Mouse (Mus musculus) CH12.LX (cell line): ENCODE measurements at regions not wholly inside any gene's neighbourhood (a gene's known extent, or its start where the extent isn't known, plus 50 kb on each side); places are given as distances from the start of the nearest gene placed in this dataset.

Experiments
- DNase-seq: peaks from one replicate; pipeline ENCODE4 v3.0.0-alpha.2; 2013; ENCODE audit errors: extremely low read depth
- H3K27ac ChIP-seq: 2 replicates; pipeline ENCODE4 v1.5.1; 2012; ENCODE audit warnings: low read depth, mild to moderate bottlenecking, control low read depth, moderate library complexity; ENCODE audit not compliant: insufficient read depth
- H3K27me3 ChIP-seq: replicated peaks from 2 replicates; pipeline ENCODE3; 2012; ENCODE audit warnings: inconsistent platforms
- H3K36me3 ChIP-seq, 2 experiments: replicated peaks in 1 of 2; 2 replicates each; pipeline versions ENCODE3 to v1.6.1; 2012; ENCODE audit warnings: inconsistent platforms in 1 of 2, low read length in 1 of 2, mild to moderate bottlenecking in 1 of 2, mixed read lengths in 1 of 2, moderate library complexity in 1 of 2; ENCODE audit not compliant: control insufficient read depth in 1 of 2, insufficient read depth in 1 of 2
- H3K4me1 ChIP-seq, 2 experiments: 2 replicates each; pipeline ENCODE4 v1.6.1; 2012; ENCODE audit warnings: inconsistent platforms in 1 of 2, moderate library complexity in 1 of 2; ENCODE audit not compliant: insufficient read depth in 2 of 2, control insufficient read depth in 1 of 2
- H3K4me2 ChIP-seq: 2 replicates; pipeline ENCODE4 v1.6.1; 2012; ENCODE audit warnings: low read depth, mild to moderate bottlenecking, control low read depth; ENCODE audit not compliant: poor library complexity, insufficient read depth, severe bottlenecking
- H3K4me3 ChIP-seq, 3 experiments: fragments of 150-350 bp in 1 of 3; sonication (generic) in 1 of 3; replicated peaks in 1 of 3; 2 replicates each; pipeline versions ENCODE3 to v1.5.1; 2011 to 2012; ENCODE audit warnings: low read depth in 2 of 3, low read length in 2 of 3, mild to moderate bottlenecking in 2 of 3, moderate library complexity in 2 of 3, control low read depth in 1 of 3, improper control_type of control experiment in 1 of 3, inconsistent platforms in 1 of 3, mixed read lengths in 1 of 3; ENCODE audit not compliant: poor library complexity in 1 of 3
- H3K79me2 ChIP-seq: replicated peaks from 2 replicates; pipeline ENCODE4 v1.6.1; 2012; ENCODE audit warnings: mild to moderate bottlenecking, moderate library complexity; ENCODE audit not compliant: control insufficient read depth, poor library complexity, insufficient read depth, severe bottlenecking; ENCODE audit errors: extremely low read depth
- H3K9ac ChIP-seq: 2 replicates; pipeline ENCODE4 v1.6.1; 2012; ENCODE audit warnings: low read depth, mild to moderate bottlenecking, control low read depth, moderate library complexity; ENCODE audit not compliant: insufficient read depth
- H3K9me3 ChIP-seq: replicated peaks from 2 replicates; pipeline ENCODE3; 2012; ENCODE audit warnings: low read length, inconsistent platforms, mixed read lengths
- CHD1 ChIP-seq: IDR thresholded peaks from 2 replicates; pipeline ENCODE4 v1.6.1; 2012; ENCODE audit warnings: low read depth, low read length, improper control_type of control experiment, inconsistent platforms
- CTCF ChIP-seq, 2 experiments: IDR thresholded peaks in 1 of 2; conservative IDR thresholded peaks in 1 of 2; 2 replicates each; pipeline ENCODE4 v1.5.1; 2011 to 2012; ENCODE audit warnings: low read depth in 2 of 2, low read length in 2 of 2, improper control_type of control experiment in 1 of 2, inconsistent platforms in 1 of 2, mild to moderate bottlenecking in 1 of 2, moderate library complexity in 1 of 2
- ELF1 ChIP-seq: IDR thresholded peaks from 2 replicates; pipeline ENCODE4 v1.6.1; 2014; ENCODE audit warnings: low read depth, mild to moderate bottlenecking, inconsistent platforms, low read length, improper control_type of control experiment
- EP300 ChIP-seq: IDR thresholded peaks from 2 replicates; pipeline ENCODE4 v1.6.1; 2011; ENCODE audit warnings: low read length, improper control_type of control experiment
- ETS1 ChIP-seq: conservative IDR thresholded peaks from 2 replicates; pipeline ENCODE4 v1.6.1; 2012; ENCODE audit warnings: low read depth, mild to moderate bottlenecking, inconsistent platforms, low read length, improper control_type of control experiment, moderate library complexity
- GABPA ChIP-seq: IDR thresholded peaks from 2 replicates; pipeline ENCODE4 v1.6.1; 2012; ENCODE audit warnings: low read depth, low read length, improper control_type of control experiment, inconsistent platforms; ENCODE audit not compliant: insufficient replicate concordance
- IRF4 ChIP-seq: IDR thresholded peaks from 2 replicates; pipeline ENCODE4 v1.6.1; 2014; ENCODE audit warnings: low read depth, mild to moderate bottlenecking, inconsistent platforms, low read length, improper control_type of control experiment
- JUN ChIP-seq: IDR thresholded peaks from 2 replicates; pipeline ENCODE4 v1.6.1; 2011; ENCODE audit warnings: low read depth, mild to moderate bottlenecking, low read length, improper control_type of control experiment, moderate library complexity; ENCODE audit not compliant: insufficient read depth
- KAT2A ChIP-seq: IDR thresholded peaks from 2 replicates; pipeline ENCODE4 v1.6.1; 2012; ENCODE audit warnings: low read length, improper control_type of control experiment, inconsistent platforms; ENCODE audit not compliant: insufficient replicate concordance
- MEF2A ChIP-seq: IDR thresholded peaks from 2 replicates; pipeline ENCODE4 v1.6.1; 2014; ENCODE audit warnings: low read depth, mild to moderate bottlenecking, inconsistent platforms, low read length, improper control_type of control experiment, borderline replicate concordance
- MXI1 ChIP-seq: IDR thresholded peaks from 2 replicates; pipeline ENCODE4 v1.6.1; 2011; ENCODE audit warnings: mild to moderate bottlenecking, low read depth, low read length, improper control_type of control experiment
- NELFE ChIP-seq: IDR thresholded peaks from 2 replicates; pipeline ENCODE4 v1.6.1; 2011; ENCODE audit warnings: low read depth, low read length, improper control_type of control experiment
- NRF1 ChIP-seq: IDR thresholded peaks from 2 replicates; pipeline ENCODE4 v1.6.1; 2014; ENCODE audit warnings: low read depth, mild to moderate bottlenecking, inconsistent platforms, low read length, improper control_type of control experiment, moderate library complexity
- PAX5 ChIP-seq: IDR thresholded peaks from 2 replicates; pipeline ENCODE4 v1.6.1; 2012; ENCODE audit warnings: low read length, inconsistent platforms, mixed read lengths
- POLR2AphosphoS2 ChIP-seq: IDR thresholded peaks from 2 replicates; pipeline ENCODE4 v1.6.1; 2011; ENCODE audit warnings: low read depth, low read length, improper control_type of control experiment
- RAD21 ChIP-seq: IDR thresholded peaks from 2 replicates; pipeline ENCODE4 v1.6.1; 2011; ENCODE audit warnings: low read depth, mild to moderate bottlenecking, low read length, improper control_type of control experiment, moderate library complexity
- RCOR1 ChIP-seq: conservative IDR thresholded peaks from 2 replicates; pipeline ENCODE4 v1.6.1; 2012; ENCODE audit warnings: low read depth, mild to moderate bottlenecking, inconsistent platforms, low read length, improper control_type of control experiment
- USF1 ChIP-seq: IDR thresholded peaks from 2 replicates; pipeline ENCODE4 v1.6.1; 2014; ENCODE audit warnings: low read depth, mild to moderate bottlenecking, inconsistent platforms, low read length, improper control_type of control experiment
- ZKSCAN1 ChIP-seq: IDR thresholded peaks from 2 replicates; pipeline ENCODE4 v1.6.1; 2012; ENCODE audit warnings: low read depth, inconsistent platforms, low read length, improper control_type of control experiment, borderline replicate concordance
- ZMIZ1 ChIP-seq: IDR thresholded peaks from 2 replicates; pipeline ENCODE4 v1.6.1; 2012; ENCODE audit warnings: low read depth, mild to moderate bottlenecking, inconsistent platforms, low read length, improper control_type of control experiment
- dilution Hi-C: fragments of 300-500 bp; cut with MboI; formaldehyde crosslinking; loops from 2 replicates; pipeline ENCODE4 v1.14.3; 2020; ENCODE audit warnings: low sequenced_read_pairs; ENCODE audit not compliant: extremely low pct_unique_long_range_greater_than_20kb, extremely low pct_ligation_motif_present
- in situ Hi-C: fragments of 300-500 bp; cut with MboI; formaldehyde crosslinking; loops from 3 replicates; pipeline ENCODE4 v1.14.3; 2019; ENCODE audit warnings: low sequenced_read_pairs, low pct_ligation_motif_present, low pct_unique_long_range_greater_than_20kb, mixed read lengths

DNA sequence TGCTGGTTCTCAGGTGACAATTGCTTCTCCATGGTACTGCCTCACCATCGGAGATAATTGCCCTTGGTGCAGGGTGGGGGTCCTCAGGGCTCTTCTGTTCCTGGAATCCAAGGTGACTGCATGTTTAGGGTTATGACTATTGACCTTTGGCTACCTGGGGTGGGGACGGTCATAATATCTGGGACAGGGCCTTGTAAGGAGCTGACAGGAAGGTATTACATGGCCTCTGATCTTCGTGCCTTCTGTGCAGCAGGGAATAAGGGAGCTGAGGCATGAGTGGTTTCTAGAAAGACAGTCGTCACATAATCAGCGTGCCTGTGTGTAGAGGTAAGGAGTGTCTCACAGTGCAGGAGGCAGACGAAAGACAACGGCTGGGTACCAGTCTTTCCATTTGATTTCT lies 407.5 kb upstream of the Prickle1 start:
- dilution Hi-C loops (no loop called here), in situ Hi-C loops (no loop called here)
- Histone ChIP-seq H3K79me2 (no peaks in the 10 kb centered on the region), H3K27ac (no peak overlapping the region), H3K9ac (no peak overlapping the region), H3K36me3 (no peaks in the 10 kb centered on the region), H3K4me3 (no peak overlapping the region), H3K9me3 (peaks cover 18% of the 10 kb centered on the region), H3K4me2 (no peak overlapping the region), H3K4me1 (no peaks in the 10 kb centered on the region), H3K27me3 (no peaks in the 10 kb centered on the region)
- DNase-seq = no peak
- TF ChIP-seq MEF2A (no peak), ELF1 (no peak), IRF4 (no peak), EP300 (no peak), NRF1 (no peak), USF1 (no peak), ZMIZ1 (no peak), GABPA (no peak), NELFE (no peak), CTCF (conservative IDR thresholded peaks at IDR 0.05 in 1 of 2, IDR thresholded peaks at IDR 0.05 in 1 of 2; ENCODE audit: low read depth in 2 of 2, low read length in 2 of 2) (no peak), RCOR1 (no peak), MXI1 (no peak), ZKSCAN1 (no peak), CHD1 (no peak), KAT2A (no peak)

DNA sequence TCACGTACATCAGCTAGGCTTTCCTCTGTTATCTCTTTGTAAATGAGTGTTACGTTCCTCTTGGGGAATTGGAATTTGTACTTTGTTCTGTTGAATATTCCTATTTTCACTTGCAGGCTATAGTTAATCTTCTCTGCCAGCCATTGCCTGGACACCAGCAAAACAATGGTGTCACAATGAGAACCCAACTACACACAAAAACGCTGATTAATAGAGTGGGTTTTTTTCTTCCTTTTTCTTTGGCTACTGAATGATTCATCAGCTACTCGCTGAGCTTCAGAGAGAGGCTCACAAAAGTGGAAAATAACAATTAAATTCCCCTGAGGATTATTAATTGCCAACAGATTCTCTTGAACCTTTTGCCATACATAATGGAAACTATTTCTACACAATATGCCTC lies 398.9 kb upstream of the Prickle1 start:
- no peak for TF ChIP-seq RAD21
- TF ChIP-seq MXI1 = no peak
- TF ChIP-seq RCOR1 = no peak
- no peak for TF ChIP-seq ETS1
- no peak for TF ChIP-seq MEF2A
- TF ChIP-seq POLR2AphosphoS2 = no peak
- no peak for TF ChIP-seq PAX5
- TF ChIP-seq JUN = no peak
- Histone ChIP-seq H3K4me2 (no peak overlapping the region), H3K9me3 (peaks cover 18% of the 10 kb centered on the region), H3K4me3 (no peak overlapping the region), H3K79me2 (no peaks in the 10 kb centered on the region), H3K27ac (no peak overlapping the region), H3K9ac (no peak overlapping the region), H3K27me3 (no peaks in the 10 kb centered on the region), H3K36me3 (no peaks in the 10 kb centered on the region), H3K4me1 (no peaks in the 10 kb centered on the region)
- dilution Hi-C loops (no loop called here), in situ Hi-C loops (no loop called here)
- DNase-seq = no peak
